Mouse (Mus musculus) embryo, embryonic 10.5 days (tissue): ENCODE measurements around the gene Smad3.

Source experiments
- DNase-seq: peaks from one replicate; pipeline ENCODE4 v3.0.0-alpha.2; 2015; ENCODE audit warnings: low spot score

Smad3 gene

DNA sequence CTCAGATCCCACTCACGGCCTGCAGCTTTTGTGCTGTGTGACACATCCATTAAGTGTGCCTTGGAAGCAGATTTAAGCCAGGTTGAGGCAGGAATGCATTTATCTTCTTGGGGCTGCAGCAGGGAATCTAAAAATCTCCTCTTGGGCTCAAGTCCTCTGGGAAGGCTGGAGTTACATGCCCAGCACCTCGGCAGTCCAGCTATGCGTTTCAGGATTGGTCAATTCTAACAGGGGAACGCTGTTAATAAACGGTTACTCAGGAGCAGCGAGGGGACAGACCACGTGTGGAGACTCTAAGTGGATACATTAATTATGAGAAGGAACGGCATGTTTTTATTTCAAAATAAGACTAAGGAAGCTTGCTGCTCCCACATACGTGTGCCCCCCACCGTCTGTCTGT is 14.7 kb upstream of the Smad3 start:
- DNase-seq = no peak

DNA sequence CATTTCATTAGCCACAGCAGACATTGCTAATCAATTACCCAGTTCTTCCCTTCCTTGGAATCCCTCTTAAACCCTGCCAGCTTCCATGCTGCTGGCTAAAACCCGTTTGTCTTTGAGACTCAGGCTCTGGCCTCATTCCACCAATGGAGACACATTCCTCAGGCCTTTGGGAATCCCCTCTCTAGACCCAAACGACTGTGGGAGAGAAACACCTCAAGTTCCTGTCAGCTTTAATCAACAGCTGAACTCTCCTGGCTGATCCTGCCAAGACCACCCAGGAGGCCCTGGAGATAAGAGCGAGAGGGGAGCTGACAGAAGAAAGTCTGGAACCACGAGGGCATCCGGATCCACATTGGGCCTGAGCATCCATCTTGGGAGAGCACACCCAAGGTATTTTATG is 13.9 kb upstream of the Smad3 start:
- no peak for DNase-seq

DNA sequence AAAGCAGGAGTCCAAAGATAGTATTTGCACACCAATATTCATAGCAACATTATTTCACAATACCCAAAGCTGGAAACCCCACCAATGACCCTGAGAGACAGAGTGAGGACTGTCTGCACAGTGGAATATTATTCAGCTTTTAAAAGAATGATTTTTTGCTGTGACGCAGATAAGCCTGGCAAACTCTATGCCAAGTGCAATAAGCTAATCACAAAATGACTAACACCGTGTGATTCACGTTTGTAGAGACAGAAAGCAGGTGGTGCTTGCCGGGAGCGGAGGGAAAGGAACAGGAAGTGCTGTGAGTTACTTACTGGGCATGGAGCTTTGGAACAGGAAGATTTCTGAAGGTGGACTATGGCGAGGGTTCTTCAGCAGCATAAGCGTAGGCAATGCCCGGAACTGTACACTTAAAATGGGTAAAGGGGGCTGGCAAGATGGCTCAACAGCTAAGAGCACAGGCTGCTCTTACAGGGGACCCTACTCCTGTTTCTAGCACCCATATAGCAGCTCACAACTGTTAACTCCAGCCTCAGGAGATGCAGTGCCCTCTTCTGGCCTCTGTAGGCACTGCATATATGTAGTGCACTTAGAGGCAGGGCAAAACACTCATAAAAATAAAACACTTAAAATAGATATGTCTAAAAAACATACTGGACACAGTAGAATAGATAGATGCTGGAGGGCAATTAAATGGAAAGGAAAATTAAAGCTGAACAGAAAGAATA is 3.7 kb upstream of the Smad3 start:
- no peak for DNase-seq

DNA sequence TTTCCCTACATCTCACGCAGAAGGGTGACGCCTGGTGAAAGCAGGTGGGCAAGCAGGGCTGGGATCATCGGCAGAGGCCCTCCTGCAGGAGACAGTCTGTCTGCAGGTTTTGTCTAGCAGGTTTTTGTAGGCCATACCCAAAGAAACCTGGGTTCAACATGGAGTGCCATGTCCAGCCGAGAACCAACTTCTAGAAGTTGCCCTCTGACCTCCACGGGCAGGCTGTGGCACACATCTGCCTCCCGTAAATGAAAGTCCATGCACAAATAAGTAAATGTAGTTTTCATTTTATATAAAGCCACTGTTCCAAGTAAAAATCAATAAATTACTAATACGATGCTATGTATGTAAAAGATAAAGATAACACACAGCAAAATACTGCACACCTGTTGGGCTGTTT is 3.0 kb upstream of the Smad3 start:
- DNase-seq = no peak

DNA sequence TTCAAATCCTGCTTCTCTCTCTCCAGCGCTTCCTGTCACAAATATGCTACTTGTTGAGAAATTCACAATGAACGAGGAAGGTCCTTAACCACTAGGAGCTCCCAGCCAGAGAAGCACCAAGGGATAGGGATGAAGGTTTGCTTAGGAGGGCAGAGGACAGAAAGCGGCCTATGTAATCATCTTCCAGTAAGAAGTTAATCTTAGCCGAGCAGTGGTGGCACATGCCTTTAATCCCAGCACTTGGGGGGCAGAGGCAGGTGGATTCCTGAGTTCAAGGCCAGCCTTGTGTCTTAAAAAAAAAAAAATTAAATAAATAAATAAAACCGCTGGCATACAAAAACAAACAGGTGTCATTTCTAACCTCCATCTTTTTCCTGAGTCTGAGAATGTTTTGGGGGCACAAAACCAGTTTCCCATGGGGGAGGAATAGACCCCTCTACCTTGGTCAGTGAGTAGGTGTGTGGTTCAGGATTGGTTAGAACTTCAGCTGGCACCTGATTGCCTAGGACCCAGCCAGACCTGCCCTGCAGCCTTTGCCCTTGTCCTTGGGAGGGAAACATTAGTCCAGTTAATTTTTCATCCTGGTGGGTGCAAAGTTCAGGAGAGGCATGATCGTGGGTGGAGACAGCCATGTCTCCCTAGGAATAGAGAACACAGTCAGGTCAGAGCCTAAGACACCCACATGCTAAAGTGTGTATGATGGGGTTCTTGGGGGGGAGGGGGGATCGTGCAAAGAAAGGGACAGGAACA is 2.4 kb upstream of the Smad3 start:
- DNase-seq = no peak

DNA sequence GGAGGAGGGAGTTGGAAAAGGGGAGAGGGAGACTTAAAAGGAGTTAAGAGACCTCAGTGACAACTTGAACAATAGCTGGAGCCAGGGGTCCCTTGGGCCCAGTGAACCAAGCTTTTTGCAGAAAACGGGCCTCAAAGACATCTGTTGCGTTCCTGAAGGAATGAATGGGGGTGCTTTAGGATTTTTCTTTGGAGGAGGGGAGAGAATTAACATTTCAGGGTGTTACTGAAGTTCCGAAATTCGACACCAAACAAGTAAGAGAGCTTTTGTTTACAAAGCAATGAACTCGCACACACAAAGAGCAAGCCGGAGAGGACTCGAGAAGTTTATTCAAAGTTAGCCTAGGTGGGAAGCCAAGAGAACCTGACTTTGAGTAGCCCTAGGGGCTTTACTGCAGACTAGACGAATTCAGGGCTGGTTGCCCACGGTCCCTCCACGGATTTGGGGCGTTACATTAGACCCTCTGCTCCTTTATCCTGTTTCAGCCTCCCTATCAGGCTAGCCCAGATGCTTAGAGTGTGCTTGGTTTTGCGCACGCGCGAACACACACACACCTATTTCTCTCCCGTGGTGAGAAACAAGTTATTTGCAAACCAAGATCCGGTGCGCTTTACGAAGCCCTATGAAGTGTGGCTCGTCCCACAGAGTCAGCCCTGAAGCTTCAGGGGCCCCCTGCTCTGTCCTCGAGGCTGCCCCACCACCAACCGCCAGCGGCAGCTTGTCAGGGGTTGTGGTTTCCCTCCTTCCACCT is 1.0 kb upstream of the Smad3 start:
- peak; percentile 79 for DNase-seq

DNA sequence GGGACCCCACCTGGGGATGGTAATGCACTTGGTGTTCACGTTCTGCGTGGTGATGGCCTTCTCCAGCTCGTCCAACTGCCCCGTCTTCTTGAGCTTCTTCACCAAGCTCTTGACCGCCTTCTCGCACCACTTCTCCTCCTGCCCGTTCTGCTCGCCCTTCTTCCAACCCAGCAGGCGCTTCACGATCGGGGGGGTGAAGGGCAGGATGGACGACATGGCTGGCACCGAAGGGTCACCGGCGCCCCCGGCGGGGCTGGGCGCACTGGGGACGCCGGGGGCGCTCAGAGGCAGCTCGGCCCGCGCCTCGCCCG is 377 bp downstream of the Smad3 start:
- no peak for DNase-seq

DNA sequence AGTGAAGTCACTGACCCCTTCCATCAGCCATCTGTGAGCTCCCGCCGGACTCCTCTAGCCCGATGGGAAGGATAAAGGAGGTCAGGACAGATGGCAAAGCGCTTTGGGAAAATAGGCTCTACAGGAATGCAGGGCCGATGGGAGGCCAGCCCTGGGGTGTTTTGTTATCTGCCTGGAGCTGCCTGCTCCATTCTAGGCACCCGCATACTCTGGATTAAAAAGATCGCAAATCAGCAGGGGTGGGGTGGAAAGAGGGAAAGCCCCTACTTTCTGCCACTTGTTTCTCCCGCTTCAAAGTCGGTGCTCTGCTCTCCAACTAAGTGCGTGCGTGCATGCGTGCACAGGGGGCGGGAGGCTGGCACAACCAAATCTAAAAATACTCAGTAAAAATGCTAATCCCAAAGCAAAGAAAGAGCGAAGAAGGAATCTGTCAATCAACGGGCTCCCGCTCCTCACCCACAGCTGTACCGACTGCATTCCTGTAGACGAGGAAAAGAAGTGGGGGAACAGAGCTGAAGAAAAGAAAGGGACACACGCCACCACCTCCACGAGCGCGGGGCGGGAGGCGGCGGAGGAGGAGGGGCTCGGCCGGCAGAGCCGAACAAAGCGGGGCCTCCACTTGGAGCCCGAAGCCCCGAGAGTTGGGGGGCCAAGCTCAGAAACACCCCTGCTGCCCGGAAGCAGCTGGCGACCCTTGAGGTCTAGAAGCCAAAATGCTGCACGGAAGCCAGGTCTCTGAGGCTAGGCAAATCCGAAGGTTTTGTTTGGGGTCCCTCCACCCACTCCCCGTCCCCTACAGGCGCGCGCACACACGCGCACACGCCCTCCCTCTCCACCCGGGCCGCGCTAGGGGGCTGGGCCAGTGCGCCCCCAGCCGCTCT is 973 bp downstream of the Smad3 start:
- peak; percentile 81 for DNase-seq

DNA sequence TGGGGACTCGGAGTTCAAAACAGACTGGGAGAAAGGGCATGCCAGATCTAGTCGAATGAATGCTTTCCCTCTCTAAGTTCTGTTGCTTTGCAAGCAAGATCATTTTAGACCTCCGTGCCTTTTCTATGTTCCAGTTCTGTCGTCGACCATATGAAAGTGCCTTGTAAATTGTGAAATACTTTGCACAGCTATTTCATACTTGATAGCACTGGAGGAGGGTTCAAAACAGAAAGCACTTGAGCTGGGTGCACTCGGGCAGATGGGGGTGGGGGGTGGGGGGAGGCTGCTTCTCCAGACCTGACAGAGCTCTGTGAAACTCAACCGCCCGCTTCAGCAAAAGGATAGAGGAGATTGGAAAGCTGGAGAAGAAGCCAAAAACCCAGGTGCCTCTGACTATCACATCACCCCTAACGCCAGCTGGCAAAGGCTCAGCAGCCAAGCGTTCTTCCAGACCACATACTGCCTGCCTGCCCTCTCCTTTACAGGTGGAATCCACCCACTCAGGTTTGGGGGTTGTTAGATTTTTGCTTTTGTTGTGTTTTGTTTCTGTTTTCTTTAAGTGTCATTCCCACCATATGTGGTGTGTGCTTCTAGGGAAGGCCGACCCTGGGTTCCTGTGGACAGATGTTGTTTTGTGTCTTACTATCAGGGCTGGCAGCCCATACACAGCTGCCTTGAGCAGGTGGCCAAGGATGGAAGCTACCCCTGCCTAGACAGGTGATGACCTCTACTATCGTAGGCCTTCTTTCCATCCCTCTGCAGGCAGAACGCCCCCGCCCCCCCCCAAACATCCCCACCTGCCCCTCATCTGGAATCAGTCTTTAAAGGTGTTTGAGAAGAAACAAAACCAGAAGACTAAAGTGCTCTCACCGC is 1.9 kb downstream of the Smad3 start:
- DNase-seq = no peak

DNA sequence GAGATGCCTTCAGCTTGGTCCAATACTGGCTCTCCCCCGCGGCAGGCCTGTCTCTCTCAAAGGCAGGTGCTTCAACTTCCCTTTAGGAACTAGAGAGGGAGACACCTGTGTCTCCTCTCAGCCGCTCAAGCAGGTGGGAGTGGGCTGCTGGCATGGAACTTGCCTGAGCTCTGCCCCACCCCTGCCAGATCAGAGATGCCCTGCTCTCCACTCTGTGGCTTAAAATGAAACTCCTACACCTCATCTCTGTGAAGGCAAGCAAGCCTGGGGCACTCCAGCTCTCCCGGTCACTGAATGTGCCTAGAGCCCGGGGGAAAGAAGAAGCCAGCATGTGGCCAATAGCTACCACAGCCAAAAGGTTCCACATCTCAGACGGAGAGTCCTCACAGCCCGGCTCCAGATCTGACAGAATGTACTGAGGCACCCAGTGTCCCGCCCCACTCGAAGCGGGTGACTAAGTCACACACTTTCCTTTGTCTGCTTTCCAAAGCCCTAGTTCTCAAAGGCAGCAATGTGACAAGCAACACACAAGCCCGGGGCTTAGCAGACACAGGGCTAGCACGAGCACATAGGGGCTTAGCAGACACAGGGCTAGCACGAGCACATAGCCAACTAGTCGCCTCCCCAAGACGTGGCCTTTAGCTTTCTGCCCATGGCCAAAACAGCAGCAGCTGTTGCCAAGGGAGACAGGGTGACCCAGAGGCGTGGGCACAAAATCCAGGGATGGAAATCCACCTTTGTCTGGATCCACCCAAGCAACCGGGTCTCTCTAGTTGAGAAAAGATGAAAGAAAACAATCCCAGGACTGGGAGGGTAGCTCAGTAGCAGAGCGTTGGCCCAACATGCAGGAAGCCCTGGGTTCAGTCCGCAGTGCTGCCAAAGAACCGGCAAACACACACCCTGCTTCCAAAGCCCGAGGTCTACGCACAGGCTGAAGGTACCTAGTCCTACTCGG is 3.0 kb downstream of the Smad3 start:
- peak; percentile 45 for DNase-seq

DNA sequence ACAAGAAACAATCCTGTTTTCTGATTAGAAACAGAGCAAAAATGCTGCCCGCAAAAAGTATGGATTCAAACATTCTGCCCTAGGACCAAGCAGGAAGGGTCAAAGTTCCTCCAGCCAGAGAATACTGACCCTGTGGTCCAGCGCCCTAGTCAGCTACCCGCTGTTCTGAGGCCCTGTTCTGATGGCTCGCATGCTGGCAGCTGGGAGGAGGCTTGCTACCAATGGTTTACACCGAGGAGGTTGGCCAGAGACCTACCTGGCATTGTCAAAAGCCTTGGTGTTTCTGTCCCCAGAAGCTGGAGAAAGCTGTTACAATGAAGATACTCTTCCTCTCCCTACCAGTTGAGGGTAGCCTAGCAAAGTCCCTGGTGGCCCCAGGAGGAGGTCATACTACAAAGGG is 3.8 kb downstream of the Smad3 start:
- no peak for DNase-seq

DNA sequence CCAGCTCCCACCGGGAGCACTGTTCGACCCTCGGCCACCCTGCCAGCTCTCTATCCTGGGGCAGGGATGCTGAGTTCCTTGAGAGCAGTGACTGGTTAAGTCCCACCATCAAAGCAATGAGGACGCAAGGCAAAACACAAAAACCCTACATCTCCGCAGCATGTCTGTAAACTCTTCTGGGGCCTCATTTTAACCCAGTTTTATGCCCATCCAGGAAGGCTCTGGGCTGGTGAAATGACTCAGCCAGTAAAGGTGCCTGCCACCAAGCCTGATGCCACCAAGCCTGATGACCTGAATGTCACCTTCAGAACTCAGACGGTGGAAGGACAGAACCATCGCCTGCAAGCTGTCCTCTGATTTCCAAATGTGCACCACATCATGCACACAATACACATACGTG is 4.4 kb downstream of the Smad3 start:
- DNase-seq = no peak

DNA sequence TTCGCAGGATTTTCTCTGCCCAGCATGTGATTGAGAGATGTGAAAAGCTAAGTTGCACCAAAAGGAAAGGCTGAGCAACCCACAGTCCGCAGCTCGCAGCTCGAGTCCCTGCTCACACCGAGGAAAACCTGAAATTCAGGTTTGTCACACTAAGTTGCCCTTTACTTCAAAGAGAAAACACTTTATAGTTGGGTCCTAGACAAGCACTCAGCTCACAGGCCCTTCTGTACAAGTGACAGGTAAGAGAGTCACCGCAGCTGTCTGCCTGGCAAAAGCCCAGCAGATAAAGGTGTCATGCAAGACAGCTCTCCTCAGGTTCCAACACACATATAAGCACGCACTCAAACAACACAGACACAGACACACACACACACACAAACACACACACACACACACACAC is 5.2 kb downstream of the Smad3 start:
- no peak for DNase-seq

DNA sequence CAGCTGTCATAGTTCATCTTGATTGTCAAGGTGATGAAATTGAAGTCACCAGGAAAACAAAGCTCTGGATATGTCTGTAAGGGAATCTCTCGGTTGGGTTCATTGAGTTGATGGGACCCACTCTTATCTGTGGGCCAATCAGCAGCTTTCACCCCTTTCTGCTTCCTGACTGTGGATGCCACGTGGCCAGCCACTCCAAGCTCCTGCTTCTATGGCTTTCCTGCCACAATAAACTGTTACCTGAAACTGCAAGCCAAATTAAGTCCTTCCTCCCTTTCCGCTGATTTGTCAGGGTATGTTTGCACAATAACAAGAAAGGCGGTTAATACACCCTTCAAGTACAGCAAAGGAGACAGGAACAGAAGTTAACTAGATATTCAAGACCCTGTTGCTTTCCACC is 6.5 kb downstream of the Smad3 start:
- DNase-seq = no peak

DNA sequence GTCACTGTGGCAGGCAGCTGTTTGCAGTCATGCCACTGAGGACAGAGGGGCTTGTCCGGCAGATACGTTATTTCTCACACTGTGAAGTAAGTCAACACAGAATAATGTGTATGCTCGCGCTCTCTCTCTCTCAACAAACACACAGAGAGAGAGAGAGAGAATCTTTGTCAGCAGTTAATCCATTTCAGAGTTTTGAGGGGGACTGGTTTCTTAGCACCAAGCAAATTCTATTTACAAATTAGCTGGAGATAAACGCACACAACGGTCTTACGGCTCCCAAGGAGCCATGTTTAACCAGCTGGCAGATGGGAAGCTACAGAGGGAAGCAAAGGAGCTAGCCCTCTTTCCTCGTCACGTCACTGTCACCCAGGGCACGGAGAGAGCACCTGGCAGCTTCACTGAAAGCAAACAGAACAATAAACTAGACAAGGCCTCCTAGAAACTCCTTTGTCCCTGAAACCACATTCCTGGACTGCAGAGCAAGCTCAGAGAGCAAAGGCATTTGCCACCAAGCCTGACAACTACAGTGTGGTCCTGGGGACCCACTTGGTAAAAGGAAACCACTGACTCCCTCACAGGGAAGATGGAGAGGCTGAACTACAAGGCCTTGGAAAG is 7.3 kb downstream of the Smad3 start:
- DNase-seq = no peak

DNA sequence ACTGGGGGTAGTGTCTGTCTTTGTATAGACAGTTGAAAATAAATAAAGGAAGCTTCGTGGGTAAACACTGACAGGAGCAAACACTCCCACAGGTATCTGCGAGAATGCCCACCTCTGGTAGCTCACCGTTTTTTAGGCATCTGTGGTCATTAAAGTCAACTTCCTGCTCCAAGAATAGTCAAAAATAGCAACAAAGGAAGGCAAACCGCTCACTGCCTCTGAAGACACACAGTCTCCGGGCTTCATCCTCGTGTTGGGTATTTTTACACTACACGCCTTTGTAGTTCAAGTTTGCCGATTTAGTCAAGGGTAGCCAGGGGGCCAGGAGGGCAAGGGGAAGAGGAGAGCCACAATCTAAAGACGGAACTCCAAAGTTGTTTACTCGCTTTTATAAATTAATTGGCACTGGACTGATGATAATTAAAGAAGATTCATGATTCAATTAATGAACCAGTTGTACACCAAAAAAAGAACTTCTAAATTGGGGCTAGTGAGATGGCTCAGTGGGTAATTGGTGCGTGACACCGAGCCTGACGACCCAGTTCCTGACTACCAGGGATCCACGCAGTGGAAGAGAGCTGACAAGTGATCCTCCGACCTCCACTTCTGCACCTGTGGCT is 8.4 kb downstream of the Smad3 start:
- DNase-seq = no peak

DNA sequence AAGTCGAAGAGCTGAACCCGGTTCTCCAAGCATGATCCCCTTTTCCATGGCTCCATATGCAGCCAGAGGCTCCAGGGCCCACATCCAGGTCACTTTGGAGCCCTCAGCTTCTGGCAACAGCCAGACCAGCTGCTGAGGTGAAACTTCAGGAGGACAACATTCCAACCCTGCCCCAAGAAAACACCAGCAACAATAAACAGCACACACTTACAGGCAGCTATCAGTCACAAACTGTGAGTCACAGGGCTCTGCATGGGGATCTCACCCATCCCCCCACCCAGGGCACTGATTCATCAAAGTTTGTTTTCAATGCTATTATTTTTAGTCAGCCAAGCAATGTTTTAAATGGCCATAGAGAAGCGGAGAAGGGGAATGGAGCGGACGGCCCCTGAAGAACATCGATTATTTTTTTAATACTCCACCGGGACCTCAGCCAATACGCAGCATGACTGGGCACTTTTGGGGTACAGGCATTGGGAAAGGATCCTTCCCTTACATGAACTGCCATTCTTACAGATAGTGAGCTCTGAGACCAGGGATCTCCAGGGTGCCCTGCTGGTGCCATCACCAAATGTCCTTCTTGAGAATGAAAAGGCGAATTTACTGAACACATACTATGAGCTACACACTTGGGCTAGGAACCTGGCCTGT is 10.0 kb downstream of the Smad3 start:
- DNase-seq = no peak

DNA sequence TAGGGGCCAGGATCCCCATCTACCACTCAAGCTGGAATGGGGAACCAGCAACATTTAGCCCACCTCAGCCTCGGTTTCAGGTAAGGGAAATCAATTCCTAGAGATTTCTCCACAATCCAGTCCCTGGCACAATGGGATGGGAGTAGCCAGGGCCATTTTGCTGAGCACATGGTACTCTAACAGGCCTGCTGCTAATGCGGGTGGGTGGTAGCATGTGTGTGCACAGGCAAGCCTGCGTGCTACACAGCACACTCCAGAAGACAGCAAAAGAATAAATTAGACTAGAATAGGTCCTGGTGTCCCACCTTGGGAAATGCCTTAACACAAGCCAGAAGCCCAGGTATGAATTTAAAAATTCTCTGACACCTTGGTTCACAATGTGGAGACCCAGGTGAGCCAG is 10.8 kb downstream of the Smad3 start:
- no peak for DNase-seq
